Mouse (Mus musculus): ENCODE data around the gene Atad2b. TPM values are rescaled to one million over a fixed set of nuclear protein-coding genes. Genes with fewer than 3 reads are reported as not detected.

Gene Atad2b
- 19.6 and 22.4 TPM in 2 replicates for polyA plus RNA-seq (2014; fragmentation: Nextera tagmentation; extraction: Ambion mirVana)

DNA sequence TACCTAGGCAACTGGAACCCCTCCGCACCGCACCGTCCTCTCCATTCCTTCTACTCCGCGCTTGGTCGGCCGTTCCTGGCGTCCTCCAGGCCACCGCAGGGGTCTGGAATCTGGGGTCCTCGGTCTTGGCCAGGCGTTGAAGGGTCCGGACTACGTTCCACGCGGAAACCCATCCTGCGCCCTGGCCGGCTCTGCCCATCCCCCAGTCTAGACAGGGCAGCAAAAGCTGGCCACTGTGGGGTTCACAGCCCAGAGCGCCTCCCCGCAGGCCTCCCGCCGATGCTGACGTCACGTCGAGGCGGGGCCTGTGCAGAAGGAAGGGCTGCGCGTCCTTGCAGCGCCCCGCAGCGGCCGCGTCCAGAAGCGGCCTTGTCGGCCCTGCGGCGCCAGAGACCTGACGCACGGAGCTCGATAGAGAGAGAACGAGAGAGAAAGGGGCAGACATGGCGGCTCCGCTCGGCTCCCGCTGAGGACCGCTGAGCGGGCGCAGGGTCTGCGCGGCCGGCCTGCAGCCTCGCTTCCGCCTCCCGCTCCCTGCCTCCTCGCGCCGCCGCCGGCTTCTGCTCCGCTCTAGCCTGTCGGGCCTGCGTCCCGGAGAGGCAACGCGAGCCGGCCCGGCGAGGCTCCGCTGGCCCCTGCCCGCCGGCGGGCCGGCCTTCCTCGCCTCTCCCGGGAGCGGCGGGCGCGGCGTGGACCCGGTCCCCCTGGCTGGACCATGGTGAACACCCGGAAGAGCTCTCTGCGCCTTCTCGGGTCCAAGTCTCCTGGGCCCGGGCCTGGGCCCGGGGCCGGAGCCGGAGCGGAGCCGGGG, at the start of gene Atad2b:
Atad2b (plus strand) TSS at position 360 of the 811 bp plus-strand sequence.
- peak within 1 kb of the TSS; percentile 91 for H3K4me3 ChIP-seq (ENCODE audit: low read depth, low read length)
- no peaks in the 10 kb centered on the region for H3K4me1 ChIP-seq (ENCODE audit: control insufficient read depth, insufficient read depth, low read length)
- peak within 1 kb of the TSS; percentile 95 for H3K27ac ChIP-seq (replicated peaks; ENCODE audit: low read depth, low read length)
- H3K9ac ChIP-seq (ENCODE audit: low read length) = peak within 1 kb of the TSS; percentile 100
- peak; percentile 97 for DNase-seq (ENCODE audit: low spot score)
- H3K36me3 ChIP-seq (ENCODE audit: control insufficient read depth, insufficient read depth, low read length) = no peaks in the 10 kb centered on the region
- no peaks in the 10 kb centered on the region for H3K27me3 ChIP-seq (ENCODE audit: control insufficient read depth, insufficient read depth, low read length)
- peak within 1 kb of the TSS; percentile 61 for H3K4me2 ChIP-seq (ENCODE audit: low read depth, severe bottlenecking)
- ATAC-seq (ENCODE audit: insufficient number of reproducible peaks, low FRiP score, low TSS enrichment, low read depth) = peak; percentile 99
- no peaks in the 10 kb centered on the region for H3K9me3 ChIP-seq (ENCODE audit: control insufficient read depth, low read length)
- under 1% methylated on average over 84 of the region's 89 CpGs for WGBS

- no peak overlapping the region for H3K9ac ChIP-seq (ENCODE audit: low read length)
- H3K4me2 ChIP-seq (ENCODE audit: low read depth, severe bottlenecking) = no peak overlapping the region
- H3K36me3 ChIP-seq (ENCODE audit: control insufficient read depth, insufficient read depth, low read length) = no peaks in the 10 kb centered on the region; the same call in 1 of the 2 replicates
- no peak overlapping the region for H3K4me3 ChIP-seq (ENCODE audit: low read depth, low read length)
- WGBS = 71% methylated on average over 8 of the region's 8 CpGs
- peaks cover 3% of the 10 kb centered on the region for H3K4me1 ChIP-seq (ENCODE audit: control insufficient read depth, insufficient read depth, low read length)
- no peak overlapping the region for H3K27ac ChIP-seq (replicated peaks; ENCODE audit: low read depth, low read length)
- H3K9me3 ChIP-seq (ENCODE audit: control insufficient read depth, low read length) = no peaks in the 10 kb centered on the region
- H3K27me3 ChIP-seq (ENCODE audit: control insufficient read depth, insufficient read depth, low read length) = 0 out of 2 replicates have a peak, but pooled peaks cover 2% of the 10 kb centered on the region
- DNase-seq (ENCODE audit: low spot score) = no peak
- ATAC-seq (ENCODE audit: insufficient number of reproducible peaks, low FRiP score, low TSS enrichment, low read depth) = no peak
Measured at GRCm38 (mm10) chr12:4868924-4869323, 48.2 kb upstream of the Atad2b start.

DNA sequence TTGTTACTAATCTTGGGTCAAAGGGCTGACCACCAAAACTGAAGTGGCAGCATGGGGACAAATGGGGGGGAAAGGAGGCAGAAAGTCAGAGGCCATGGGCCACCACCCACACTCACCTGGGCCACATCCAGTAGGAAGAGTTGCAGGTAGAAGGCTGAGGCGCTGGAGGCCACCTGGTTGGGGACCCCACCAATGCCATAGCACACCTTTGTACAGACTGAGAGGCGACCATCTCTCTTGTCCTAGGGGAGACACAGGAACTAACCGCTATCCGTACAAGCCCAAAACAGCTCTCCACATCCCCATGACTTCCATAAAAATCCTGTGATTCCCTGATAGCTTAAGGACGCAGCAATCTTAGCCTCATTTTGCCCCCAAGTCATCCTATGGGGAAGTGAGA, 45.9 kb upstream of the Atad2b start:
- 93% methylated on average over 5 of the region's 5 CpGs for WGBS
- peaks cover 4% of the 10 kb centered on the region for H3K4me1 ChIP-seq (ENCODE audit: control insufficient read depth, insufficient read depth, low read length)
- no peak for ATAC-seq (ENCODE audit: insufficient number of reproducible peaks, low FRiP score, low TSS enrichment, low read depth)

GRCm38 (mm10) chr12:4872273-4872672, 44.9 kb upstream of the Atad2b start:
- DNase-seq (ENCODE audit: low spot score) (no peak), ATAC-seq (ENCODE audit: insufficient number of reproducible peaks, low FRiP score, low TSS enrichment, low read depth) (no peak)
- Histone ChIP-seq H3K36me3 (ENCODE audit: control insufficient read depth, insufficient read depth, low read length) (no peaks in the 10 kb centered on the region; the same call in 1 of the 2 replicates), H3K4me2 (ENCODE audit: low read depth, severe bottlenecking) (no peak overlapping the region), H3K27me3 (ENCODE audit: control insufficient read depth, insufficient read depth, low read length) (0 out of 2 replicates have a peak, but pooled peaks cover 2% of the 10 kb centered on the region), H3K27ac (replicated peaks; ENCODE audit: low read depth, low read length) (no peak overlapping the region), H3K4me3 (ENCODE audit: low read depth, low read length) (no peak overlapping the region), H3K9me3 (ENCODE audit: control insufficient read depth, low read length) (no peaks in the 10 kb centered on the region), H3K4me1 (ENCODE audit: control insufficient read depth, insufficient read depth, low read length) (peaks cover 4% of the 10 kb centered on the region), H3K9ac (ENCODE audit: low read length) (no peak overlapping the region)
- WGBS = 67% methylated on average over 4 of the region's 4 CpGs

More for the DNA sequence above, 45.9 kb upstream of the Atad2b start:
- H3K4me2 ChIP-seq (ENCODE audit: low read depth, severe bottlenecking) = no peak overlapping the region
- H3K27me3 ChIP-seq (ENCODE audit: control insufficient read depth, insufficient read depth, low read length) = 0 out of 2 replicates have a peak, but pooled peaks cover 2% of the 10 kb centered on the region
- H3K36me3 ChIP-seq (ENCODE audit: control insufficient read depth, insufficient read depth, low read length) = no peaks in the 10 kb centered on the region; the same call in 1 of the 2 replicates
- no peak overlapping the region for H3K9ac ChIP-seq (ENCODE audit: low read length)
- H3K4me3 ChIP-seq (ENCODE audit: low read depth, low read length) = no peak overlapping the region
- H3K9me3 ChIP-seq (ENCODE audit: control insufficient read depth, low read length) = no peaks in the 10 kb centered on the region
- no peak overlapping the region for H3K27ac ChIP-seq (replicated peaks; ENCODE audit: low read depth, low read length)
- no peak for DNase-seq (ENCODE audit: low spot score)

- Histone ChIP-seq H3K4me3 (ENCODE audit: low read depth, low read length) (no peak overlapping the region), H3K4me1 (ENCODE audit: control insufficient read depth, insufficient read depth, low read length) (peaks cover 4% of the 10 kb centered on the region), H3K4me2 (ENCODE audit: low read depth, severe bottlenecking) (no peak overlapping the region), H3K9me3 (ENCODE audit: control insufficient read depth, low read length) (no peaks in the 10 kb centered on the region), H3K27me3 (ENCODE audit: control insufficient read depth, insufficient read depth, low read length) (0 out of 2 replicates have a peak, but pooled peaks cover 2% of the 10 kb centered on the region), H3K9ac (ENCODE audit: low read length) (no peak overlapping the region), H3K36me3 (ENCODE audit: control insufficient read depth, insufficient read depth, low read length) (no peaks in the 10 kb centered on the region; the same call in 1 of the 2 replicates), H3K27ac (replicated peaks; ENCODE audit: low read depth, low read length) (no peak overlapping the region)
- 78% methylated on average over 5 of the region's 5 CpGs for WGBS
- DNase-seq (ENCODE audit: low spot score) (no peak), ATAC-seq (ENCODE audit: insufficient number of reproducible peaks, low FRiP score, low TSS enrichment, low read depth) (no peak)
Measured at GRCm38 (mm10) chr12:4872983-4873477, 44.1 kb upstream of the Atad2b start.

DNA sequence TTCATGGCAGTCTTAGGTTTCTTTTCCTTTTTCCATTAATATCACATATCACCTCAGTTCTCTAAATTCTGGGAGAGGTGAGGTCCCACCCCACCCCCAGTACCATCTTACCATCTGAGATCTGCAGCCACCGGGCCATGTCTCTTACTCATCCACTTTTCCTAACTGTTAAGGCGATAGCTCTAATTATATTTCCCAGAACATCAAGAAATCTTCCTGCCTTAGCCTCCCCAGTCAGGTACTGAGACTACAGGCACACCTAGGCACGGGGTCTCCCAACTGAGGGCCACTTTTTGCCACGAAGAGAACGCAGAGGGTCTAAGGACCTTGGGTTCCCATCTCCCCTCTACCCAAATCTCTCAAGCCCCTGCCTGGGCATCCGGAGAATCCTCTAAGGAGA, 43.6 kb upstream of the Atad2b start:
- ATAC-seq (ENCODE audit: insufficient number of reproducible peaks, low FRiP score, low TSS enrichment, low read depth) (no peak), DNase-seq (ENCODE audit: low spot score) (no peak)
- H3K9me3 ChIP-seq (ENCODE audit: control insufficient read depth, low read length) = no peaks in the 10 kb centered on the region
- H3K4me1 ChIP-seq (ENCODE audit: control insufficient read depth, insufficient read depth, low read length) = peaks cover 4% of the 10 kb centered on the region
- H3K4me2 ChIP-seq (ENCODE audit: low read depth, severe bottlenecking) = peak overlapping the region; percentile 58
- no peaks in the 10 kb centered on the region; the same call in 1 of the 2 replicates for H3K36me3 ChIP-seq (ENCODE audit: control insufficient read depth, insufficient read depth, low read length)
- H3K27ac ChIP-seq (replicated peaks; ENCODE audit: low read depth, low read length) = no peak overlapping the region
- WGBS = 69% methylated on average over 6 of the region's 6 CpGs
- H3K4me3 ChIP-seq (ENCODE audit: low read depth, low read length) = peak overlapping the region; percentile 26; the same call in 1 of the 2 replicates
- H3K9ac ChIP-seq (ENCODE audit: low read length) = no peak overlapping the region
- H3K27me3 ChIP-seq (ENCODE audit: control insufficient read depth, insufficient read depth, low read length) = 0 out of 2 replicates have a peak, but pooled peaks cover 2% of the 10 kb centered on the region

DNA sequence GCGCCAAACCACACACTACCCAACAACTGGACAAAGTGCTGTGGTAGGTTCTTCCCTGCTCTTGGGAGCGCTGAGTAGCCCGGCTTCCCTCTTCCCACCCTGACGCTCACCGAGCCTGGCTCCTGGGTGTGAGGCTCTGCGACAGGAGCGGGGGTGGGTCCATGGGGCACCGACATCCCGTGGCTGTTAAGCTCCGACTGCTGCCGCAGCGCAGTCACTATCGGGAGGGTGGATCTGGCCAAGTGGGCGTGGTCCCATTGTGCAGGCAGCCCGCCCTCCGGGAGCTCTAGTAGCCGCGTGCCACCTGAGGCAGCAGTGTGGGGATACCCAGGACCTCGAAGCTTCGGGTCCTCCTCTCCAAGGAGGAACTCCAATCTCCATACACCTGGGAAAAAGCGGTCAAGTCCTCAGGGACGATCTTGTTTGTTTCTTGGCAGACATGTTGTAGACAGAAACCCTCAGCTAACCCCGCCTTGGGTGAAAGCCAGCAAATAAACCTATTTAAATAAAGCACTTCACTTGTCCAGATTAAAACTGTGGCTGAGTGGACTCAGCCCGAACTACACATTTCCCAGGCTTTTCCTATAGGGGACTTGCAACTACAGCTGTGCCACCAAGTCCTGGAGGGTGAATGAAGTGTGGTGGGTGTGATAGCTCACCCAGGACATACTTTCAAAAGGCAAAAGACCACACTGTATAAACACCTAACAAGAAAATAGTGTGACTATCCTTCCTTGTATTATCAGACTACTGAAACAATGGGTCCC, 42.8 kb upstream of the Atad2b start, which contains the start of gene Mfsd2b:
Mfsd2b (minus strand) TSS at position 199 of the 767 bp plus-strand sequence.
- Histone ChIP-seq H3K27ac (replicated peaks; ENCODE audit: low read depth, low read length) (no peak within 1 kb of the TSS), H3K9ac (ENCODE audit: low read length) (peak within 1 kb of the TSS; percentile 66), H3K27me3 (ENCODE audit: control insufficient read depth, insufficient read depth, low read length) (0 out of 2 replicates have a peak, but pooled peaks cover 2% of the 10 kb centered on the region), H3K4me3 (ENCODE audit: low read depth, low read length) (peak within 1 kb of the TSS; percentile 26), H3K36me3 (ENCODE audit: control insufficient read depth, insufficient read depth, low read length) (no peaks in the 10 kb centered on the region; the same call in 1 of the 2 replicates), H3K4me1 (ENCODE audit: control insufficient read depth, insufficient read depth, low read length) (peaks cover 4% of the 10 kb centered on the region), H3K4me2 (ENCODE audit: low read depth, severe bottlenecking) (peak within 1 kb of the TSS; percentile 58), H3K9me3 (ENCODE audit: control insufficient read depth, low read length) (no peaks in the 10 kb centered on the region)
- DNase-seq (ENCODE audit: low spot score) = peak; percentile 80
- ATAC-seq (ENCODE audit: insufficient number of reproducible peaks, low FRiP score, low TSS enrichment, low read depth) = peak; percentile 83; the same call in 1 of the 2 replicates
- WGBS = 6% methylated on average over 24 of the region's 24 CpGs

DNA sequence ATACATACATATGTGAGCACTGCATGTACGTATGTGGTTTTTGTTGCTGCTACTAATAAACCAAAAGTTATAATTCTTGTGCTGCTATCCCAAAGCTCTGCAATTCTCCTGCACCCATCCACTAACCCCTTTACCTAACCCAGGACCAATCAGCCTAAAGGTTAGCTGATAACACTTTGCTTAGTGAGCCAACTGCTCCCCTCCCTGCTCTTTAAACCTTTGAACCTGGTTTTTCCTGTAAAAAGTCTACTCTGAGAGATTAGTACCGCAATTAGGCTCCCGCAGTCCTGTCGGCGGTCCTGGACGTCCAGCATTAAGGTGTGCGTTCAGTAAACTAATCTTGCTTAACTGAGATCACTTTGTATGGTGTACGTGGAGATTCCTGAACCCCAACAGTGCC, 41.5 kb upstream of the Atad2b start:
- Histone ChIP-seq H3K4me2 (ENCODE audit: low read depth, severe bottlenecking) (no peak overlapping the region), H3K27me3 (ENCODE audit: control insufficient read depth, insufficient read depth, low read length) (0 out of 2 replicates have a peak, but pooled peaks cover 2% of the 10 kb centered on the region), H3K4me1 (ENCODE audit: control insufficient read depth, insufficient read depth, low read length) (peaks cover 4% of the 10 kb centered on the region), H3K9me3 (ENCODE audit: control insufficient read depth, low read length) (no peaks in the 10 kb centered on the region), H3K9ac (ENCODE audit: low read length) (no peak overlapping the region), H3K36me3 (ENCODE audit: control insufficient read depth, insufficient read depth, low read length) (no peaks in the 10 kb centered on the region; the same call in 1 of the 2 replicates), H3K4me3 (ENCODE audit: low read depth, low read length) (no peak overlapping the region), H3K27ac (replicated peaks; ENCODE audit: low read depth, low read length) (no peak overlapping the region)
- DNase-seq (ENCODE audit: low spot score) = no peak
- 86% methylated on average over 8 of the region's 8 CpGs for WGBS
- ATAC-seq (ENCODE audit: insufficient number of reproducible peaks, low FRiP score, low TSS enrichment, low read depth) = no peak
